Mouse (Mus musculus): ENCODE results near the gene Papolb.

Gene Papolb

GRCm38 (mm10) chr5:142489955-142490707 lies 39.7 kb downstream of the Papolb start:
- TF ChIP-seq CTCF (conservative IDR thresholded peaks at IDR 0.05; ENCODE audit: low read length) (no peak), POU5F1 (IDR thresholded peaks at IDR 0.05; ENCODE audit: borderline replicate concordance, low read length) (no peak), NANOG (IDR thresholded peaks at IDR 0.05; ENCODE audit: borderline replicate concordance, low read length) (no peak)
- H3K27me3 ChIP-seq (ENCODE audit: insufficient read depth, low read length), result no peaks in the 10 kb centered on the region
- H3K4me3 ChIP-seq (replicated peaks; ENCODE audit: low read length), result no peak overlapping the region
- no peaks in the 10 kb centered on the region for H3K9me3 ChIP-seq (ENCODE audit: low read length)
- peaks cover 30% of the 10 kb centered on the region for H3K36me3 ChIP-seq (ENCODE audit: insufficient read depth, low read length)
- peaks cover 51% of the 10 kb centered on the region for H3K4me1 ChIP-seq (replicated peaks; ENCODE audit: low read depth, low read length)

- H3K4me1 ChIP-seq (replicated peaks; ENCODE audit: low read depth, low read length), result peaks cover 63% of the 10 kb centered on the region
- H3K36me3 ChIP-seq (ENCODE audit: insufficient read depth, low read length), result peaks cover 18% of the 10 kb centered on the region; the same call in 1 of the 2 replicates
- peaks cover 5% of the 10 kb centered on the region; the same call in 1 of the 2 replicates for H3K9me3 ChIP-seq (ENCODE audit: low read length)
- no peaks in the 10 kb centered on the region for H3K27me3 ChIP-seq (ENCODE audit: insufficient read depth, low read length)
- H3K4me3 ChIP-seq (replicated peaks; ENCODE audit: low read length), result peak overlapping the region; percentile 69
- TF ChIP-seq CTCF (conservative IDR thresholded peaks at IDR 0.05; ENCODE audit: low read length), result no peak
- TF ChIP-seq NANOG (IDR thresholded peaks at IDR 0.05; ENCODE audit: borderline replicate concordance, low read length), result no peak
- no peak for TF ChIP-seq POU5F1 (IDR thresholded peaks at IDR 0.05; ENCODE audit: borderline replicate concordance, low read length)
These were observed 43.2 kb downstream of the Papolb start for GRCm38 (mm10) chr5:142486654-142487053.

- Histone ChIP-seq H3K4me3 (replicated peaks; ENCODE audit: low read length) (no peak overlapping the region), H3K36me3 (ENCODE audit: insufficient read depth, low read length) (peaks cover 13% of the 10 kb centered on the region; the same call in 1 of the 2 replicates), H3K27me3 (ENCODE audit: insufficient read depth, low read length) (no peaks in the 10 kb centered on the region), H3K4me1 (replicated peaks; ENCODE audit: low read depth, low read length) (peaks cover 87% of the 10 kb centered on the region), H3K9me3 (ENCODE audit: low read length) (peaks cover 5% of the 10 kb centered on the region; the same call in 1 of the 2 replicates)
- TF ChIP-seq POU5F1 (IDR thresholded peaks at IDR 0.05; ENCODE audit: borderline replicate concordance, low read length) (no peak), CTCF (conservative IDR thresholded peaks at IDR 0.05; ENCODE audit: low read length) (no peak), NANOG (IDR thresholded peaks at IDR 0.05; ENCODE audit: borderline replicate concordance, low read length) (no peak)
These were observed 46.3 kb downstream of the Papolb start for GRCm38 (mm10) chr5:142483581-142483980.

- H3K9me3 ChIP-seq (ENCODE audit: low read length), result peaks cover 5% of the 10 kb centered on the region; the same call in 1 of the 2 replicates
- no peak overlapping the region for H3K4me3 ChIP-seq (replicated peaks; ENCODE audit: low read length)
- H3K27me3 ChIP-seq (ENCODE audit: insufficient read depth, low read length), result no peaks in the 10 kb centered on the region
- H3K4me1 ChIP-seq (replicated peaks; ENCODE audit: low read depth, low read length), result peaks cover 87% of the 10 kb centered on the region
- TF ChIP-seq NANOG (IDR thresholded peaks at IDR 0.05; ENCODE audit: borderline replicate concordance, low read length) (no peak), CTCF (conservative IDR thresholded peaks at IDR 0.05; ENCODE audit: low read length) (peak; percentile 89), POU5F1 (IDR thresholded peaks at IDR 0.05; ENCODE audit: borderline replicate concordance, low read length) (no peak)
- peaks cover 14% of the 10 kb centered on the region for H3K36me3 ChIP-seq (ENCODE audit: insufficient read depth, low read length)
These were observed 47.4 kb downstream of the Papolb start for GRCm38 (mm10) chr5:142482512-142482911.

DNA sequence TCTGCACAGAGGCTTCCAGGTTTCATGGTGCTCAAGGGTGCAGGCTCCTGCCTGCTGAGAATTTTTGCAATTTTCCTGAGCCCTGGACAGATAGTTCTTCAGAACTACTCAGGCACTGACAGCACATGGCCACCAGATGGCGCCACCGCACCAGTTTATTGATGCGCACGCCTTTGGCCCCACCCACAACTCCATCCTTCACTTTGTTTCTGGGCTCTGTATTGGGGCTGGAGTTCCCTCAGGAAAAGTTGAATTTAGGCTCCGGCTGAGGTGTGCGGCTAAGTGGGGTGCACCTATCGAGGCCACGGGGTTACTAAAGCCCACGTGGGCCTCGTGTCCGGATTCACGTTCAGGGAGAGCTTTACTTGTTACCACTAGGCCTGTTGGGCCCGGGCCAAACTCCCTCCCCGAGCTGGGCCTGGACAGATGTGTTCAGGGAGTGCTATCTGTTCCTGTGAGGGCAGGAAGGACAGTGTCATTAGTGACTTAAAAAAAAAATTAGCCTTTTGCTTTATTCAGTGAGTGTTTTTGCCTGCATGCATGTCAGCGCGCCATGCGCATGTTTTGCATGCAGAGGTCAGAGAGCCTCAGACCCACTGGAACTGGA lies 50.9 kb downstream of the Papolb start:
- Histone ChIP-seq H3K9me3 (ENCODE audit: low read length) (peaks cover 5% of the 10 kb centered on the region; the same call in 1 of the 2 replicates), H3K36me3 (ENCODE audit: insufficient read depth, low read length) (peaks cover 37% of the 10 kb centered on the region), H3K27me3 (ENCODE audit: insufficient read depth, low read length) (no peaks in the 10 kb centered on the region), H3K4me3 (replicated peaks; ENCODE audit: low read length) (peak overlapping the region; percentile 35; the same call in 1 of the 2 replicates), H3K4me1 (replicated peaks; ENCODE audit: low read depth, low read length) (peaks cover 95% of the 10 kb centered on the region)
- peak; percentile 95 for TF ChIP-seq CTCF (conservative IDR thresholded peaks at IDR 0.05; ENCODE audit: low read length)
- no peak for TF ChIP-seq POU5F1 (IDR thresholded peaks at IDR 0.05; ENCODE audit: borderline replicate concordance, low read length)

DNA sequence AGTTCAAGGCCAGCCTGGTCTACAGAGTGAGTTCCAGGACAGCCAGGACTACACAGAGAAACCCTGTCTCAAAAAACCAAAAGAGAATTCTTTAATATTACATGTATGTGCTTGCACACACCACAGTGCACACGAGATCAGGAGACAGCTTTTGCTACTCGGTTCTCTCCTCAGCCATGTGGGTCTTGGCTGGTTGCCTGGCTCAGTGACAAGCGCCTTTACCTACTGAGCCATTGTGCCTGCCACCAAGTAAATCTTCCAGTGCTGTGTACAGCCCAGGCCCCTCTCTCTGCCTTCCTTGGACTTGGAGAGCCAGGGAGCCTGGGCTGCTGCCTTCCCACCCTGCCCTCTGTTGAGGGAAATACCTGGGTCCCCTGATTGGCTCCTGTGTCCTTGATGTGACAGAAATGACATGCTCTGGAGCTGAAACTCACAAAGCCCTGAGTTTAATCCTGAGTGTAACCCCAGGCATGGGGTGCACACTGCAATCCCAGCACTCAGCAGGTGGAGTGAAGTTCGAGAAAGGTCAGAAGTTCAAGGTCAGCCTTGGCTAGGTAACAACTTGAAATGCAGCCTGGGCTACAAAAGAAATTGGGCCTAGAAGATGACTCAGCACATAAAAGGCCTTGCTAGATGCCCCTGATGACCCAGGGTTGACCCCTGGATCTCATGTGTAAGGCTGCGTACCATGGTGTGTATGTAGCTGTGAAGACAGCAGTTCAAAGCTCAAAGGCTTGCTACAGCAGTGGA lies 51.8 kb downstream of the Papolb start:
- Histone ChIP-seq H3K4me3 (replicated peaks; ENCODE audit: low read length) (no peak overlapping the region), H3K36me3 (ENCODE audit: insufficient read depth, low read length) (peaks cover 46% of the 10 kb centered on the region), H3K4me1 (replicated peaks; ENCODE audit: low read depth, low read length) (peaks cover 96% of the 10 kb centered on the region), H3K27me3 (ENCODE audit: insufficient read depth, low read length) (no peaks in the 10 kb centered on the region), H3K9me3 (ENCODE audit: low read length) (no peaks in the 10 kb centered on the region)
- TF ChIP-seq CTCF (conservative IDR thresholded peaks at IDR 0.05; ENCODE audit: low read length) (no peak), POU5F1 (IDR thresholded peaks at IDR 0.05; ENCODE audit: borderline replicate concordance, low read length) (no peak), NANOG (IDR thresholded peaks at IDR 0.05; ENCODE audit: borderline replicate concordance, low read length) (no peak)

DNA sequence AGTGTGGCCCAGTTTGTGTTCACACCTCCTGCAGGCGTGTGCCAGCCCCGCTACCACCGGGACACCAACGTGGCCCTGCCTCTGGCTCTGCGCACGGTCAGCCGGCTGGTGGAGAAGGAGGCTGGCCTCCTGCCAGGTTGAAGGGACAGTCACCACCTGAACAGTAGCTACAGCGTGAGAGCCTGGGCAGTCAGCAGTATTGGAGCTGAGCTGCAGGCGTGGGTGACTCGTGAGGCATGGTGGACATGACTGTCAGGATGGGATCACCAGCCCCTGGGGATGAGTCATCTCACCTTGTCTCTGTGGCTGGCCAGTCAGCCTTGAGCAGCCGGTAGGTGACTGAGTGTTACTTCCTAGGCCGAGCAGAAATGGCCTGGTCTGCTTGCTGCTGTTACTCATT lies 52.5 kb downstream of the Papolb start:
- Histone ChIP-seq H3K4me1 (replicated peaks; ENCODE audit: low read depth, low read length) (peaks cover 94% of the 10 kb centered on the region), H3K36me3 (ENCODE audit: insufficient read depth, low read length) (peaks cover 53% of the 10 kb centered on the region), H3K27me3 (ENCODE audit: insufficient read depth, low read length) (no peaks in the 10 kb centered on the region), H3K9me3 (ENCODE audit: low read length) (no peaks in the 10 kb centered on the region), H3K4me3 (replicated peaks; ENCODE audit: low read length) (peak overlapping the region; percentile 29; the same call in 1 of the 2 replicates)
- no peak for TF ChIP-seq NANOG (IDR thresholded peaks at IDR 0.05; ENCODE audit: borderline replicate concordance, low read length)
- no peak for TF ChIP-seq POU5F1 (IDR thresholded peaks at IDR 0.05; ENCODE audit: borderline replicate concordance, low read length)
- no peak for TF ChIP-seq CTCF (conservative IDR thresholded peaks at IDR 0.05; ENCODE audit: low read length)
